Mouse (Mus musculus) kidney, postnatal 0 days (tissue): ENCODE data around the gene Pde4a. TPM values are rescaled to one million over a fixed set of nuclear protein-coding genes. Genes with fewer than 3 reads are reported as not detected.

ENCODE experiments used
- ATAC-seq: fragments of 200-750 bp; cut with Nextera tagmentation; replicated peaks from 2 replicates; pipeline ENCODE4 v1.8.0; 2017; ENCODE audit warnings: low read depth, moderate number of reproducible peaks, moderate TSS enrichment, moderate library complexity; ENCODE audit not compliant: low FRiP score
- DNase-seq: peaks from one replicate; pipeline ENCODE4 v3.0.0-alpha.2; 2016; ENCODE audit warnings: low spot score
- H3K27ac ChIP-seq: fragments of 300-500 bp; sonication (generic); 2 replicates; pipeline ENCODE4 v1.5.1; 2014; ENCODE audit warnings: mild to moderate bottlenecking
- H3K27me3 ChIP-seq: fragments of 300-500 bp; sonication (generic); 2 replicates; pipeline ENCODE4 v1.6.1; 2014; ENCODE audit warnings: low read length, mixed read lengths; ENCODE audit not compliant: insufficient read depth
- H3K36me3 ChIP-seq: fragments of 300-500 bp; sonication (generic); 2 replicates; pipeline ENCODE4 v1.6.1; 2014; ENCODE audit warnings: low read length, mixed read lengths; ENCODE audit not compliant: insufficient read depth
- H3K4me1 ChIP-seq: fragments of 300-500 bp; sonication (generic); replicated peaks from 2 replicates; pipeline ENCODE4 v1.6.1; 2014; ENCODE audit warnings: antibody characterized with exemption, low read length, mixed read lengths; ENCODE audit not compliant: insufficient read depth
- H3K4me2 ChIP-seq: fragments of 300-500 bp; sonication (generic); 2 replicates; pipeline ENCODE4 v1.6.1; 2014; ENCODE audit warnings: mild to moderate bottlenecking, low read length, moderate library complexity, mixed read lengths
- H3K4me3 ChIP-seq: fragments of 300-500 bp; sonication (generic); replicated peaks from 2 replicates; pipeline ENCODE4 v1.5.1; 2014; ENCODE audit warnings: low read depth, low read length
- H3K9ac ChIP-seq: fragments of 300-500 bp; sonication (generic); 2 replicates; pipeline ENCODE4 v1.6.1; 2014; ENCODE audit warnings: low read depth, low read length
- H3K9me3 ChIP-seq: fragments of 300-500 bp; sonication (generic); replicated peaks from 2 replicates; pipeline ENCODE4 v1.6.1; 2016; ENCODE audit warnings: low read length, inconsistent platforms, mixed read lengths
- CTCF ChIP-seq: IDR thresholded peaks from 2 replicates; pipeline ENCODE4 v1.5.1; 2016; ENCODE audit warnings: antibody characterized with exemption, low read depth, mild to moderate bottlenecking, moderate library complexity
- WGBS: fragments of 180-500 bp; shearing (Covaris S2); extraction: QIAGEN DNeasy Blood & Tissue Kit; methylation state at CpG from one replicate; pipeline ENCODE4 v1.1.7; 2014; 5-methylcytosine and 5-hydroxymethylcytosine counted together
- polyA plus RNA-seq: library from polyadenylated mRNA; unstranded; fragments of >200 nt; fragmentation: Nextera tagmentation; extraction: Ambion mirVana; gene quantifications from 2 replicates; pipeline ENCODE4 v1.2.1, GENCODE M21; 2015

Pde4a gene
- 8.2 and 8.3 TPM in 2 replicates for polyA plus RNA-seq

GRCm38 (mm10) chr9:21165041-21165951, at the start of gene Pde4a:
Pde4a (plus strand) TSS chr9:21165714.
- no peaks in the 10 kb centered on the region for H3K36me3 ChIP-seq
- WGBS, result 1% methylated on average over 76 of the region's 86 CpGs
- TF ChIP-seq CTCF, result no peak
- no peak within 1 kb of the TSS for H3K27ac ChIP-seq
- no peak for ATAC-seq
- DNase-seq, result peak; percentile 58
- H3K4me2 ChIP-seq, result peak within 1 kb of the TSS; percentile 86
- peak within 1 kb of the TSS; percentile 47 for H3K9ac ChIP-seq
- peaks cover 20% of the 10 kb centered on the region; the same call in 1 of the 2 replicates for H3K4me1 ChIP-seq
- H3K27me3 ChIP-seq, result peaks cover 22% of the 10 kb centered on the region
- H3K4me3 ChIP-seq, result peak within 1 kb of the TSS; percentile 53
- H3K9me3 ChIP-seq, result no peaks in the 10 kb centered on the region

GRCm38 (mm10) chr9:21117073-21117472, 48.4 kb upstream of the Pde4a start:
- ATAC-seq, result no peak
- H3K9me3 ChIP-seq, result no peaks in the 10 kb centered on the region
- no peak overlapping the region for H3K4me3 ChIP-seq
- no peak overlapping the region for H3K9ac ChIP-seq
- no peak overlapping the region for H3K27ac ChIP-seq
- 71% methylated on average over 6 of the region's 6 CpGs for WGBS
- H3K27me3 ChIP-seq, result no peaks in the 10 kb centered on the region
- no peak for DNase-seq
- no peaks in the 10 kb centered on the region for H3K4me1 ChIP-seq
- H3K4me2 ChIP-seq, result no peak overlapping the region
- 0 out of 2 replicates have a peak, but pooled peaks cover 15% of the 10 kb centered on the region for H3K36me3 ChIP-seq
- no peak for TF ChIP-seq CTCF

- H3K9me3 ChIP-seq, result no peaks in the 10 kb centered on the region
- TF ChIP-seq CTCF, result no peak
- no peak overlapping the region for H3K4me3 ChIP-seq
- peaks cover 31% of the 10 kb centered on the region for H3K36me3 ChIP-seq
- H3K27me3 ChIP-seq, result no peaks in the 10 kb centered on the region
- H3K9ac ChIP-seq, result no peak overlapping the region
- ATAC-seq (no peak), DNase-seq (no peak)
- WGBS, result 95% methylated on average over 16 of the region's 16 CpGs
- no peak overlapping the region for H3K4me2 ChIP-seq
- H3K27ac ChIP-seq, result no peak overlapping the region
- no peaks in the 10 kb centered on the region for H3K4me1 ChIP-seq
Observed at GRCm38 (mm10) chr9:21121483-21121882, 44.0 kb upstream of the Pde4a start.

- TF ChIP-seq CTCF, result no peak
- ATAC-seq, result no peak
- WGBS, result 80% methylated on average over 5 of the region's 5 CpGs
Observed at GRCm38 (mm10) chr9:21124837-21125236, 40.7 kb upstream of the Pde4a start.

DNA sequence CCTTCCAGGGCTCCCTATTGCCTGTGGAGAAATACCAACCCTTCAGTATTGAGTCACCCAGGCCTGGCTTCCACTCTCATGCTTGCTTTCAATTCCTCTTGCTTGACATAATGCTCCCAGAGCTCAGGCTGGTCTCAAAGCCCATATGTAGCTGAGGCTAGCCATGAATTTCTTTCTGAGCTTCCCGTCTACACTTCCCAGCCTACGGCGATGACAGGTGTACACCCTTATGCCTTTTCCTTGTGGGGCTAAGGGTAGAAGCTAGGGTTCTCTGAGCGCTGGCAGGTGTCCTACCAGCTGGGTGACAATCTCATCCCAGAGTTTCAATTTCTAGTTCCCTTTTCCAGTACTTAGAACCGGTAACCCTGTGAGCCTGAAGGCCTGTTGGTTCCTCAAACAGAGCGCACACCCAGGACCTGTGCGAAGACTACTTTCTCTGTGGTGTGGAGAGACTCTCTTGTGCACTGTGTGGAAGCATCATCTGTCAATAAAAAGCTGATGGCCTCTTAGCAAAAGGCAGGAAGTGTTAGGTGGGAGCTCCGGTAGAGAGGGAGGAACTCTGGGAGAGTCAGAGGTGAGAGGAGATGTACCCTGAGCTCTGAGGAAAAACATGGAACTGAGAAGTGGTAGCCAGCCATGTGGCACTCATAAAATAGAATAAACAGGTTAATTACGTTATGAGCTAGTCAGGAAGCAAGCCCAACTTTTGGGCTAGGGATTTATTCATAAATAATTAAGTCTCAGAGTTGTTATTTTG, 39.8 kb upstream of the Pde4a start:
- DNase-seq, result no peak
- H3K4me1 ChIP-seq, result 0 out of 2 replicates have a peak, but pooled peaks cover 3% of the 10 kb centered on the region
- H3K27ac ChIP-seq, result no peak overlapping the region
- no peak for TF ChIP-seq CTCF
- H3K4me2 ChIP-seq, result no peak overlapping the region
- peaks cover 33% of the 10 kb centered on the region for H3K36me3 ChIP-seq
- H3K9me3 ChIP-seq, result no peaks in the 10 kb centered on the region
- no peak overlapping the region for H3K4me3 ChIP-seq
- no peak for ATAC-seq
- no peaks in the 10 kb centered on the region for H3K27me3 ChIP-seq
- no peak overlapping the region for H3K9ac ChIP-seq
- WGBS, result 85% methylated on average over 9 of the region's 9 CpGs

More at GRCm38 (mm10) chr9:21124837-21125236, 40.7 kb upstream of the Pde4a start:
- H3K4me3 ChIP-seq, result no peak overlapping the region
- H3K4me2 ChIP-seq, result no peak overlapping the region
- H3K27ac ChIP-seq, result no peak overlapping the region
- no peak for DNase-seq
- H3K4me1 ChIP-seq, result no peaks in the 10 kb centered on the region
- no peaks in the 10 kb centered on the region for H3K27me3 ChIP-seq
- no peak overlapping the region for H3K9ac ChIP-seq
- peaks cover 37% of the 10 kb centered on the region for H3K36me3 ChIP-seq
- no peaks in the 10 kb centered on the region for H3K9me3 ChIP-seq

DNA sequence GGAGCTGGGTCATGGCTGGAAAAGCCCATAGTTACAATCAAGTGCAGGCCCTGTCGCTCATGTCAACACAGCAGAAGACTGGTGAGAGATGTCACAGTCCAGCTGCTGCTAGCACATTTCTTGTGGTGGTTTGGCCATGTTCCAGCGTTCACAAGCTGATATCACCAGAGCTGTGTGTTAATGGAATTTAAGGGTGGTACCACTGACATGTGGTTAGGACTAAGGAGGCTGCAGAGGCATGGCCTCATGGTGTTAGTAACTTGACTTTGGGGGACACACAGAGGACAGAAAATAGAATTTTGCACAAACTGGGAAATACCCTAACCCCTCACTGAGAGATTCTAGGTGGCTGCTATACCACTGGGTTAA, 39.3 kb upstream of the Pde4a start:
- no peak for DNase-seq
- ATAC-seq, result no peak
- Histone ChIP-seq H3K4me3 (no peak overlapping the region), H3K9me3 (no peaks in the 10 kb centered on the region), H3K4me1 (0 out of 2 replicates have a peak, but pooled peaks cover 3% of the 10 kb centered on the region), H3K4me2 (no peak overlapping the region), H3K9ac (no peak overlapping the region), H3K27me3 (no peaks in the 10 kb centered on the region), H3K36me3 (peaks cover 28% of the 10 kb centered on the region), H3K27ac (no peak overlapping the region)
- 72% methylated on average over 2 of the region's 2 CpGs for WGBS
- no peak for TF ChIP-seq CTCF
